Mouse (Mus musculus): Measurements from ENCODE around the gene Thsd7b.

GRCm38 (mm10) chr1:129608395-129608794 lies 335.3 kb downstream of the Thsd7b start:
- TF ChIP-seq CTCF (IDR thresholded peaks at IDR 0.05; ENCODE audit: low read depth, low read length) (no peak), GATA1 (IDR thresholded peaks at IDR 0.05; ENCODE audit: borderline replicate concordance, low read length) (no peak), TAL1 (conservative IDR thresholded peaks at IDR 0.05; ENCODE audit: low read depth, low read length) (no peak), GATA2 (IDR thresholded peaks at IDR 0.05; ENCODE audit: borderline replicate concordance, low read depth, low read length) (no peak), POLR2AphosphoS5 (IDR thresholded peaks at IDR 0.05; ENCODE audit: insufficient replicate concordance, low read depth, low read length) (no peak)
